Mouse (Mus musculus) spleen, embryonic (tissue): ENCODE data around the gene Enc1.

Experiments
- CTCF ChIA-PET: fragments of 350-600 bp; sonication (Branson Sonifier 250); formaldehyde crosslinking; loops from one replicate; lab custom pipeline; 2022; lab: Charles Lee

Gene Enc1

DNA sequence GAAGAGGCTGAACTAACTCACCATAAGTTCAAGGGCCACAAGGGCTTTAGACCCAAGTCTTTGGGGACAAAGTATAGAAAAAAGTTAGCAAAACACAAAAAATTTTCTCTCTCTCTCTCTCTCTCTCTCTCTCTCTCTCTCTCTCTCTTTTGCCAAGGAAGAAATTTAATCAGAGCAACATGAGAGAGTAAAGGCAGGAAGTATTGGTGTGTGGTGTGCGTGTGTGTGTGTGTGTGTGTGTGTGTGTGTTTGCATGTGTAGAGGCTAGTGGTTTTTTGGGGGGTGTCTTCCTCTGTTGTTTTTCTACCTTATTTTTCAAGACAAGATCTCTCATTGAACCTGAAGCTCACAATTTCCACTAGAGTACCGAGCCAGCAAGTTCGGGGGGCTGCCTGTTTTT is 46.1 kb downstream of the Enc1 start:
- CTCF ChIA-PET = interaction anchor here (0.6 kb wide), 1 partner anchor 127 kb away, joined by 4 read pairs; no protein-coding TSS in a partner anchor

DNA sequence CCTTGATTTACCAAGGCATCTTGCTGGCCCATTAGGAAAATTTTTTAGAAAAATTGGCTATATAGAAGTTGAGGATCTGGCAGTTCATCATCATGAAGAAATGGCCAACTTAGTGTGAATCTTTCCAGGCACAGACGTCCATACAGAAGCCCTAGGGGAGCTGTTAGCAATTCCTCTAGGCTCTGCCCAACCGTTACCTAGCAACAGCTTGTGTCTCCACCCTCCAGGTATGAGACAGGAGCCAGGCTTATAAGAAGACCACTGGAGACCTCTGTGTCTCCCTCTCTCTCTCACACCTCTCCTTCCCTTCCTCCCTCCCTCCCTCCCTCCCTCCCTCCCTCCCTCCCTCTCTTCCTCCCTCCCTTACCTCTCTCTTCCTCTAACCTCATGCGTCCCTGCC is 49.8 kb downstream of the Enc1 start:
- CTCF ChIA-PET = no interaction called here

GRCm38 (mm10) chr13:97291354-97291753 is 50.4 kb downstream of the Enc1 start:
- CTCF ChIA-PET = no interaction called here

GRCm38 (mm10) chr13:97292026-97292425 is 51.1 kb downstream of the Enc1 start:
- CTCF ChIA-PET = no interaction called here

GRCm38 (mm10) chr13:97292451-97293245 is 51.7 kb downstream of the Enc1 start:
- CTCF ChIA-PET = no interaction called here

DNA sequence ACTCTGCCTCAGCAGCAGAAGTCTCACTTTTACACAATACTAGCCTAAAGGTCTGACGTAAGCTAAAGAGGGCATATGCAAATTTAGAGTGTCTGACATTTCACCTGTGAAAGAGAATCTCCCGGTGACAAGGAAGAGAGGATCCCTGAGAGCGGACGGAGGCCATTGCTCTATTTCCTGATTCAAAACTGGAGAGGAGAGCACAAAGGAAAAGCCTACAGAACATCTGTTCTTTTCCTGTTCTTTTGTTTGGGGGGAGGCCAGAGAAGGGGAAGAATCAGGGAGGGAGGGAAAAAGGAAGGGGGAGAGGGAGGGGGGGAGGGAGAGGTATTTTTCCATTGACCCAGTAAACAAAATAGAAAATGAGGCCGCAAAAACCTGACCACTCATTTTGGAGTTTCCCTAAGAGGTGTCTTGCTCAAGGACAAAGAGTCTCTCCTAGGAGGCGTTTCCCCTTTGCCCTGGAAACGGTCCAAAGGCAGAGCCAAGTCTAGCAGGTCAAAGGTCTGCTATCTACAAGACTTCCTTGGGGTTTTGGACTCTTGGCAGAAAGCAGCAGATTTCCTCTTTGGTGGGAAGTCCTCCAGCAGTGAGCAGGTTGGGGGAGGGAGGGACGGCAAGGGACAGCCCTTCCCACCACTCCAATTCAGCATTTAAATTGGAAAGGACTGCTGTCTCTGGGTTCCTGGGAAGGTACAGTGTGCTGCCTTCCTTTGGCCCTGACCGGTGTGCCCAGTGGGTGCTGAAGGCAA is 54.4 kb downstream of the Enc1 start:
- CTCF ChIA-PET = no interaction called here

GRCm38 (mm10) chr13:97295853-97296219 is 54.9 kb downstream of the Enc1 start:
- CTCF ChIA-PET = no interaction called here

- CTCF ChIA-PET = interaction anchor here (0.6 kb wide), 1 partner anchor 110 kb away, joined by 14 read pairs; no protein-coding TSS in a partner anchor
Observed at GRCm38 (mm10) chr13:97296281-97296680, 55.4 kb downstream of the Enc1 start.

DNA sequence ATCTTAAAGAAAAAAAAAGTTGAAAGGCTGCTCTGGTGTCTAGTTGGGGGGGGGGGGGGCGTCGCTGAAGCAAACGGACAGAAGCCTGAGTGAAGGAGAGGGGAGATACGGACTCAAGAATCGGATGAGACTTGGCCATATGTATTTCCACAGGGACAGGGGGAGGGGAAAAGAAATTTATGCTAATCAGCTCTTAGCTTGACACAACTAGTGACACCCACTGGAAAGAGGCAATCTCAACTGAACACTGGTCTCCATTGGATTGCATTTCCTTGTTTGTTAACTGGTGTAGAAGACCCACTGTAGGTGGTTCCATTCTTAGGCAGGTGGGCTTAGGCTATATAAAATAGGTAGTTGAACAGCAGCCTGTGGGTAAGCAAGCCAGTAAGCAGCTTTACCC is 55.9 kb downstream of the Enc1 start:
- CTCF ChIA-PET = interaction anchor here (0.6 kb wide), 1 partner anchor 110 kb away, joined by 14 read pairs; no protein-coding TSS in a partner anchor

DNA sequence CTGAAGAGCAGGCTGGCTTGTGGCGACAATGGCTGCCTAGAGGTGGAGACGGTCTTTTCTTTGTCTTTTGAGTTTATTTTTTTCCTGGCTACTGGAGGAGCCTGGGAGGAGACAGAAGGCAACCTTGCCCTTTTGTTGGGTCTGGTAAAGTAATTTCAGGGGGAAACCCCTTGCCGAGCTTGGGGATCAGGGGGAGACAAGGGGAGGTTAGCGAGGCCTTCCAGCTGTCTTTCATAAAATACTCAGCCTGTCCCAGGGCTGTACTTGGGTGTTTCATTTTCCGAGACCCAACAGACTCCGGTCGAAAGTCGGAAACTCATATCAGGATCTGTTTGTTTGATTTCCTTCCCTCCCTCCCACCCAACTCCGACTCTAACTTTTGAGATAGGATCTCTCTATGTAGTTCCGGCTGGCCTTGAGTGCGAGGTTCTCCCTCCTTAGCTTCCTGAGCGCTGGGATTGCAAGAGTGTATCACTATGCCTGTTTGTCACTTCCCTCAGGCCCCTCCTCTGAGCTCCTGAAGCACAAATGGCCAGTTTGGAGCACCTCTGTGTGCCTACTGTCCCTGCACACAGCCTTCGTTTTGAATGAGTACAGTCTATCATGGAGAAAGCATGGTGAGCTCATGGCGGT is 56.6 kb downstream of the Enc1 start:
- CTCF ChIA-PET = no interaction called here

DNA sequence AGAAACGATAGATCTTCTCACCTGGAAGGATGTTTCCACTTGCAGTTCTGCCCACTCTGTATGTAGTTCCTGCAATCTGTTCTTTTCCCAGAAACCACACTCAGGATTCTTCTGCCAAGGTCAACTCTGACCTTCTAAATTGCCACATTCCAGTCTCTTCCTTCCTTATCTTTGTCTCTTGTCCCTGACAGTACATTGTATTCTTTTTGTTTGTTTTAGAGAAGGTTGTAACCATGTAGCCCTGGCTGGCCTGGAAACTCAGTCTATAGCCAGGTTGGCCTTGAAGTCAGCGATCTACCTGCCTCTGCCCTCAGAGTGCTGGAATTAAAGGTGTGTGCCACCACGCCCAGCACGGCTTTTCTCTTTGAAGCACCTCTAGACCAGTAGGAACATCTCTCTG is 58.0 kb downstream of the Enc1 start:
- CTCF ChIA-PET = no interaction called here

GRCm38 (mm10) chr13:97299877-97300873 is 59.3 kb downstream of the Enc1 start:
- CTCF ChIA-PET = no interaction called here
